Mouse (Mus musculus) urinary bladder, postnatal 36 days (tissue): ENCODE data around the gene Ifrd2.
A peak's percentile ranks its signal among the peaks of the same experiment; 100 is the strongest.
"Not testable (repeated sequence)": the region's sequence is repeated elsewhere in the genome, so short reads cannot be mapped to it uniquely, and the experiment has no call there.

ENCODE experiments used
- DNase-seq, 2 experiments: peaks; one replicate each; pipeline ENCODE4 v3.0.0; 2022; ENCODE audit warnings: low spot score in 2 of 2, mixed read lengths in 1 of 2

Gene Ifrd2

GRCm38 (mm10) chr9:107551890-107552355 lies 35.5 kb upstream of the Ifrd2 start:
- DNase-seq: no peak

- no peak for DNase-seq
These were observed 34.6 kb upstream of the Ifrd2 start for GRCm38 (mm10) chr9:107552690-107553393.

- no peak for DNase-seq
These were observed 33.7 kb upstream of the Ifrd2 start for GRCm38 (mm10) chr9:107553541-107554318.

- DNase-seq: peak; percentile 86 to 92
These were observed 33.1 kb upstream of the Ifrd2 start for GRCm38 (mm10) chr9:107554319-107554825.

GRCm38 (mm10) chr9:107555031-107555457 lies 32.4 kb upstream of the Ifrd2 start:
- peak in 1 of 2 experiments; percentile 76 for DNase-seq

- no peak for DNase-seq
These were observed 31.7 kb upstream of the Ifrd2 start for GRCm38 (mm10) chr9:107555701-107556100.

GRCm38 (mm10) chr9:107556346-107556745 lies 31.1 kb upstream of the Ifrd2 start:
- DNase-seq: no peak

GRCm38 (mm10) chr9:107563029-107563581 lies 24.3 kb upstream of the Ifrd2 start, which contains the start of gene Tusc2:
TSS of gene Tusc2 (plus strand) at chr9:107563255.
- DNase-seq: peak; percentile 89 to 95

- DNase-seq: not testable (repeated sequence)
These were observed 21.9 kb upstream of the Ifrd2 start for GRCm38 (mm10) chr9:107565556-107565955.

- DNase-seq: peak; percentile 76 to 85
These were observed 21.3 kb upstream of the Ifrd2 start for GRCm38 (mm10) chr9:107566041-107566709.

GRCm38 (mm10) chr9:107566855-107567254 lies 20.6 kb upstream of the Ifrd2 start:
- DNase-seq: no peak

- DNase-seq: peak in 1 of 2 experiments; percentile 40
These were observed 19.6 kb upstream of the Ifrd2 start, which contains the start of gene Hyal2 for GRCm38 (mm10) chr9:107567702-107568319. TSS of gene Hyal2 (plus strand) at chr9:107567945.

- DNase-seq: peak; percentile 79 to 88
These were observed 18.8 kb upstream of the Ifrd2 start for GRCm38 (mm10) chr9:107568331-107569261.

GRCm38 (mm10) chr9:107569270-107569669 lies 18.2 kb upstream of the Ifrd2 start:
- DNase-seq: no peak

- no peak for DNase-seq
These were observed 17.4 kb upstream of the Ifrd2 start for GRCm38 (mm10) chr9:107570016-107570415.

GRCm38 (mm10) chr9:107570845-107571244 lies 16.6 kb upstream of the Ifrd2 start:
- DNase-seq: no peak

- no peak for DNase-seq
These were observed 15.7 kb upstream of the Ifrd2 start for GRCm38 (mm10) chr9:107571534-107572326.

GRCm38 (mm10) chr9:107572327-107572662 lies 15.1 kb upstream of the Ifrd2 start:
- DNase-seq: no peak

- DNase-seq: not testable (repeated sequence)
These were observed 13.7 kb upstream of the Ifrd2 start for GRCm38 (mm10) chr9:107573774-107574173.
